Mouse (Mus musculus) limb, embryonic 14.5 days (tissue): Measurements from ENCODE around the gene Six6. TPM values are rescaled to one million over a fixed set of nuclear protein-coding genes. Genes with fewer than 3 reads are reported as not detected.

Source experiments
- ATAC-seq: fragments of 200-750 bp; cut with Nextera tagmentation; 2 replicates; pipeline ENCODE4 v1.8.0; 2017; ENCODE audit warnings: low read depth, moderate number of reproducible peaks, moderate TSS enrichment; ENCODE audit not compliant: low FRiP score
- DNase-seq: peaks from one replicate; pipeline ENCODE4 v3.0.0-alpha.2; 2015; ENCODE audit warnings: low spot score
- H3K27ac ChIP-seq: fragments of 300-500 bp; sonication (generic); replicated peaks from 2 replicates; pipeline ENCODE4 v1.5.1; 2014; ENCODE audit warnings: low read depth, mild to moderate bottlenecking, low read length, moderate library complexity, mixed read lengths
- H3K27me3 ChIP-seq: fragments of 300-500 bp; sonication (generic); 2 replicates; pipeline ENCODE4 v1.6.1; 2014; ENCODE audit warnings: low read length, mixed read lengths; ENCODE audit not compliant: control insufficient read depth, insufficient read depth
- H3K36me3 ChIP-seq: fragments of 300-500 bp; sonication (generic); 2 replicates; pipeline ENCODE4 v1.6.1; 2014; ENCODE audit warnings: mild to moderate bottlenecking, low read length, moderate library complexity, mixed read lengths; ENCODE audit not compliant: control insufficient read depth, insufficient read depth
- H3K4me1 ChIP-seq: fragments of 300-500 bp; sonication (generic); 2 replicates; pipeline ENCODE4 v1.6.1; 2014; ENCODE audit warnings: antibody characterized with exemption, low read length, mixed read lengths; ENCODE audit not compliant: control insufficient read depth, insufficient read depth
- H3K4me2 ChIP-seq: fragments of 300-500 bp; sonication (generic); replicated peaks from 2 replicates; pipeline ENCODE4 v1.6.1; 2014; ENCODE audit warnings: low read depth, mild to moderate bottlenecking, low read length, moderate library complexity; ENCODE audit not compliant: severe bottlenecking
- H3K4me3 ChIP-seq: fragments of 300-500 bp; sonication (generic); replicated peaks from 2 replicates; pipeline ENCODE4 v1.5.1; 2014; ENCODE audit warnings: low read length
- H3K9ac ChIP-seq: fragments of 300-500 bp; sonication (generic); 2 replicates; pipeline ENCODE4 v1.6.1; 2014; ENCODE audit warnings: mild to moderate bottlenecking, low read depth, low read length, moderate library complexity; ENCODE audit not compliant: severe bottlenecking
- H3K9me3 ChIP-seq: fragments of 300-500 bp; sonication (generic); 2 replicates; pipeline ENCODE4 v1.6.1; 2016; ENCODE audit warnings: low read length; ENCODE audit not compliant: control insufficient read depth
- POLR2A ChIP-seq: fragments of 200-500 bp; IDR thresholded peaks from 2 replicates; pipeline ENCODE4 v1.8.0; 2012; ENCODE audit warnings: inconsistent platforms, mild to moderate bottlenecking, moderate library complexity, borderline replicate concordance; ENCODE audit not compliant: insufficient read depth, insufficient read length; ENCODE audit errors: extremely low read depth
- WGBS: fragments of 180-500 bp; shearing (Covaris S2); extraction: QIAGEN DNeasy Blood & Tissue Kit; methylation state at CpG from one replicate; pipeline ENCODE4 v1.1.7; 2014; 5-methylcytosine and 5-hydroxymethylcytosine counted together
- polyA plus RNA-seq, 2 experiments: library from polyadenylated mRNA; depleted of rRNA in 1 of 2; stranded (reverse) in 1 of 2; unstranded in 1 of 2; fragments of >200 nt; fragmentation: Nextera tagmentation in 1 of 2; extraction: Ambion mirVana in 1 of 2; gene quantifications; 2 replicates each; pipeline versions ENCODE4 v1.2.1 to v1.2.3; 2012 to 2014

Six6 gene
- polyA plus RNA-seq, 2 experiments: not detected

- no peak for TF ChIP-seq POLR2A
- no peak overlapping the region for H3K9ac ChIP-seq
- H3K9me3 ChIP-seq: no peaks in the 10 kb centered on the region
- DNase-seq (no peak), ATAC-seq (no peak)
- H3K36me3 ChIP-seq: no peaks in the 10 kb centered on the region
- H3K4me2 ChIP-seq: no peak overlapping the region
- H3K4me3 ChIP-seq: no peak overlapping the region
- no peak overlapping the region for H3K27ac ChIP-seq
- H3K4me1 ChIP-seq: no peaks in the 10 kb centered on the region
- WGBS: 64% methylated on average over 6 of the region's 6 CpGs
- H3K27me3 ChIP-seq: no peaks in the 10 kb centered on the region
Observed at GRCm38 (mm10) chr12:72962761-72963160, 23.1 kb downstream of the Six6 start.

DNA sequence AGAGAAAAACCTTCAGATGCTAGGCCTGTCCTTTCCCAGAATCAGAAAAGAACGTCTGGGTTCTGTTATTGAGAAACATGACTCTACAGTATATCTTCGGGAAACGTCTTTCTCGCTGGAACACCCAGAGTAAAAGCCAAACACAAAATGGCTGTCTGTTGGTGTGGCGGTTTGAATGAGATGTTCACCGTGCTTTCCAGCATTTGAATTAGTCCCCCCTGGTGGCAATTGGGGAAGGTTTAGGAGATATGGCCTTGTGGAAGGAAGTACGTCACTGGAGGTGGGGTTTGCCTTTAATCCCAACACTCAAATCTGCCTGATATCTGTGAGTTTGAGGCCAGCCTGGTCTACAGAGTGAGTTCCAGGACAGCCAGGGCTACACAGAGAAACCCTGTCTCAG lies 27.8 kb downstream of the Six6 start:
- no peak overlapping the region for H3K4me3 ChIP-seq
- H3K4me1 ChIP-seq: no peaks in the 10 kb centered on the region
- no peak overlapping the region for H3K4me2 ChIP-seq
- no peaks in the 10 kb centered on the region for H3K9me3 ChIP-seq
- no peak overlapping the region for H3K9ac ChIP-seq
- DNase-seq (no peak), ATAC-seq (no peak)
- no peak overlapping the region for H3K27ac ChIP-seq
- no peak for TF ChIP-seq POLR2A
- H3K36me3 ChIP-seq: no peaks in the 10 kb centered on the region
- no peaks in the 10 kb centered on the region for H3K27me3 ChIP-seq
- 81% methylated on average over 7 of the region's 7 CpGs for WGBS

DNA sequence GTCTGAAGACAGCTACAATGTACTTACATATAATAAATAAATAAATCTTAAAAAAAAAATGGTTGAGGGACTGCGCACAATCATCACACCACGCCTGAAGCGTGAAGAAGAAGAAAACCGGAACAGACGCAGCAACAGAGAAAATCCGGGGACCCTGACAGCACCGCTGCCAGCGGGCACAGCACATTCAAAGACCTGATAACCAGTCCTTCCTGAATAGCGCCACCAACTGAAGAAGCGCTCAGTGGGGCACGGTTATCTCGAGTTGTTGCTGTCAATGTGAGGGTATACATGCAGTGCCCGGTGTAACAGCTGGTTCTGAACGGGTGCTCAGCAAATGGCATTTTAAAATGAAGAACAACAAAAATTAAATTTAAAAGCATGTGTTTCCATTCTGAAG lies 30.9 kb downstream of the Six6 start:
- ATAC-seq (no peak), DNase-seq (no peak)
- no peak overlapping the region for H3K9ac ChIP-seq
- no peak overlapping the region for H3K27ac ChIP-seq
- no peak overlapping the region for H3K4me2 ChIP-seq
- no peak for TF ChIP-seq POLR2A
- no peak overlapping the region for H3K4me3 ChIP-seq
- 67% methylated on average over 14 of the region's 14 CpGs for WGBS
- no peaks in the 10 kb centered on the region for H3K4me1 ChIP-seq
- no peaks in the 10 kb centered on the region for H3K36me3 ChIP-seq
- H3K27me3 ChIP-seq: 0 out of 2 replicates have a peak, but pooled peaks cover 4% of the 10 kb centered on the region
- H3K9me3 ChIP-seq: no peaks in the 10 kb centered on the region

GRCm38 (mm10) chr12:72973161-72973560 lies 33.5 kb downstream of the Six6 start:
- H3K4me3 ChIP-seq: no peak overlapping the region
- peak; percentile 85 for DNase-seq
- H3K36me3 ChIP-seq: no peaks in the 10 kb centered on the region
- 8% methylated on average over 6 of the region's 6 CpGs for WGBS
- H3K4me2 ChIP-seq: no peak overlapping the region
- H3K27me3 ChIP-seq: 0 out of 2 replicates have a peak, but pooled peaks cover 4% of the 10 kb centered on the region
- peaks cover 6% of the 10 kb centered on the region; the same call in 1 of the 2 replicates for H3K4me1 ChIP-seq
- no peak overlapping the region for H3K27ac ChIP-seq
- no peak overlapping the region for H3K9ac ChIP-seq
- no peaks in the 10 kb centered on the region for H3K9me3 ChIP-seq
- no peak for ATAC-seq
- no peak for TF ChIP-seq POLR2A

GRCm38 (mm10) chr12:72976172-72976571 lies 36.5 kb downstream of the Six6 start:
- H3K4me3 ChIP-seq: peak overlapping the region; percentile 26
- H3K4me1 ChIP-seq: peaks cover 7% of the 10 kb centered on the region; the same call in 1 of the 2 replicates
- WGBS: 2% methylated on average over 7 of the region's 7 CpGs
- no peaks in the 10 kb centered on the region for H3K9me3 ChIP-seq
- TF ChIP-seq POLR2A: no peak
- DNase-seq (peak; percentile 60), ATAC-seq (peak; percentile 53)
- no peaks in the 10 kb centered on the region for H3K36me3 ChIP-seq
- H3K9ac ChIP-seq: no peak overlapping the region; the same call in 1 of the 2 replicates
- peak overlapping the region; percentile 44 for H3K4me2 ChIP-seq
- no peak overlapping the region for H3K27ac ChIP-seq
- 0 out of 2 replicates have a peak, but pooled peaks cover 4% of the 10 kb centered on the region for H3K27me3 ChIP-seq

GRCm38 (mm10) chr12:72976718-72977117 lies 37.0 kb downstream of the Six6 start:
- DNase-seq (peak; percentile 84), ATAC-seq (peak; percentile 81)
- under 1% methylated on average over 12 of the region's 12 CpGs for WGBS
- H3K4me3 ChIP-seq: peak overlapping the region; percentile 26
- H3K9ac ChIP-seq: no peak overlapping the region
- H3K4me1 ChIP-seq: peaks cover 7% of the 10 kb centered on the region; the same call in 1 of the 2 replicates
- H3K36me3 ChIP-seq: no peaks in the 10 kb centered on the region
- 0 out of 2 replicates have a peak, but pooled peaks cover 4% of the 10 kb centered on the region for H3K27me3 ChIP-seq
- peak overlapping the region; percentile 44 for H3K4me2 ChIP-seq
- no peak overlapping the region for H3K27ac ChIP-seq
- no peak for TF ChIP-seq POLR2A
- no peaks in the 10 kb centered on the region for H3K9me3 ChIP-seq
